Mouse (Mus musculus): ENCODE measurements around the gene Hmg20a. TPM values are rescaled to one million over a fixed set of nuclear protein-coding genes. Genes with fewer than 3 reads are reported as not detected.

Gene Hmg20a
- total and polyA plus RNA-seq, 3 experiments, result 10.9 to 58.2 (median 30.8) TPM

DNA sequence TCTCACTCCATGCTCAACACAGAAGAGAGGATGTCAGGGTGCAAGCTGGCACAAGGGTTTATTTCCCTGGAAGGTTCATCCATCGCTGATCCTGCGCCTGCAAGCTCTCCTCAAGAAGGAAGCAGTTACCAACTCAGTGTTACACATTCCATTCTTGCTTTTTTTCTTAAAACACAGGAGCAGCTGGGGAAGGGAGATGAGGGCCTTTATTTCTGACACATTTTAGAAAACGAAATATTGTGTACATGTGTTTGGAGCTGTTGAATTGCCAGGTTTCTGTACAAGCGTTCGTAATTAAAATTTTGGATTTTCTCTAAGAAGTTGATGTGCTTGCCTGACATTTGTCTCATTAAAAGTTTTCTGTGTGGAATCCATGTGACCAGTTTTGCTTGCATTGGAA is 78.2 kb downstream of the Hmg20a start:
- ATAC-seq (ENCODE audit: extremely low read depth, insufficient number of reproducible peaks, low FRiP score, poor library complexity, severe bottlenecking), result no peak
- peaks cover 59% of the 10 kb centered on the region for H3K36me3 ChIP-seq (replicated peaks)

DNA sequence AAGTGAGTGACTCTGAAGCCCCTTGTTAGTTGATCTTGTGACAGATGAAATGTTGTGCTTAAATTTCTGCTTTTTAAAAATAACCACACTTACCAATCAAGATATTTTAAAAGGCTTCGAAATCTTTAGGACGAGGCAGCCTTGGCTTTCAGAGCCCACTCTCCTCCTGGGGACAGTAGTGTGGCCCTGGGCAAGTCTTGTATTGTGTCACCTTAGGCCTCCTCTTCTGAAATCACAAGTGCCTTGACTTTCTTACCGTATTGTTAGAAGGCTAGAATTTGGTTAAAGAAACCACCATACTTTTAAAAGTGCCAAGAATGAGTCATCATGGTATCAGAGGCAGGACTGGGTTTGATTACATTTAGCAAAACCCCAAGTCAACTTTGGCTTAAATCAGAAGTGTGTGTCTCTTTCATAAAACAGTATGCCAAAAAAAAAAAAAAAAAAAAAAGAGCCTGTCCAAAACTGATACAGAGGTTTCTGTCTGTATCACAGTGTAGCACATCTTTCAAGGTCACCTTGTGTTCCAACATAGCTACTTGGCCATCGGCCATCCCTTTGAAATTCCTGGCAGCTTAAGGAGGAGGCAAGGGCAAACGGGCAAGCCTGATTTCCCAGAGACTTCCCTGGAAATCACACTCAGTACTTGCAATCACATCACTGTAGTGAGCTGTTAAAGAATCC is 78.9 kb downstream of the Hmg20a start:
- no peak for TF ChIP-seq GATA1 (IDR thresholded peaks at IDR 0.05; ENCODE audit: borderline replicate concordance, low read length)
- no peak for TF ChIP-seq POLR2AphosphoS5 (IDR thresholded peaks at IDR 0.05; ENCODE audit: insufficient replicate concordance, low read depth, low read length)
- no peak for TF ChIP-seq GATA2 (IDR thresholded peaks at IDR 0.05; ENCODE audit: borderline replicate concordance, low read depth, low read length)
- no peak for TF ChIP-seq CTCF (IDR thresholded peaks at IDR 0.05; ENCODE audit: low read depth, low read length)
- no peak for TF ChIP-seq TAL1 (conservative IDR thresholded peaks at IDR 0.05; ENCODE audit: low read depth, low read length)
- no peak overlapping the region for H3K4me3 ChIP-seq (ENCODE audit: low read depth, low read length)
- H3K36me3 ChIP-seq (replicated peaks), result peaks cover 52% of the 10 kb centered on the region
- 0 out of 2 replicates have a peak, but pooled peaks cover under 1% of the 10 kb centered on the region for H3K27me3 ChIP-seq (ENCODE audit: insufficient read depth, low read length)
- H3K4me1 ChIP-seq (ENCODE audit: insufficient read depth, low read depth, low read length), result no peaks in the 10 kb centered on the region; the same call in 1 of the 2 replicates
- no peak for DNase-seq (ENCODE audit: low spot score)
- H3K9me3 ChIP-seq (replicated peaks), result no peaks in the 10 kb centered on the region
- ATAC-seq (ENCODE audit: extremely low read depth, insufficient number of reproducible peaks, low FRiP score, poor library complexity, severe bottlenecking), result no peak

More for the DNA sequence above, 78.2 kb downstream of the Hmg20a start:
- no peaks in the 10 kb centered on the region for H3K4me1 ChIP-seq (ENCODE audit: insufficient read depth, low read depth, low read length)
- no peak for DNase-seq (ENCODE audit: low spot score)
- TF ChIP-seq TAL1 (conservative IDR thresholded peaks at IDR 0.05; ENCODE audit: low read depth, low read length) (no peak), POLR2AphosphoS5 (IDR thresholded peaks at IDR 0.05; ENCODE audit: insufficient replicate concordance, low read depth, low read length) (no peak), GATA2 (IDR thresholded peaks at IDR 0.05; ENCODE audit: borderline replicate concordance, low read depth, low read length) (no peak), CTCF (IDR thresholded peaks at IDR 0.05; ENCODE audit: low read depth, low read length) (no peak), GATA1 (IDR thresholded peaks at IDR 0.05; ENCODE audit: borderline replicate concordance, low read length) (no peak)
- H3K9me3 ChIP-seq (replicated peaks), result no peaks in the 10 kb centered on the region
- H3K4me3 ChIP-seq (ENCODE audit: low read depth, low read length), result no peak overlapping the region
- no peaks in the 10 kb centered on the region for H3K27me3 ChIP-seq (ENCODE audit: insufficient read depth, low read length)

DNA sequence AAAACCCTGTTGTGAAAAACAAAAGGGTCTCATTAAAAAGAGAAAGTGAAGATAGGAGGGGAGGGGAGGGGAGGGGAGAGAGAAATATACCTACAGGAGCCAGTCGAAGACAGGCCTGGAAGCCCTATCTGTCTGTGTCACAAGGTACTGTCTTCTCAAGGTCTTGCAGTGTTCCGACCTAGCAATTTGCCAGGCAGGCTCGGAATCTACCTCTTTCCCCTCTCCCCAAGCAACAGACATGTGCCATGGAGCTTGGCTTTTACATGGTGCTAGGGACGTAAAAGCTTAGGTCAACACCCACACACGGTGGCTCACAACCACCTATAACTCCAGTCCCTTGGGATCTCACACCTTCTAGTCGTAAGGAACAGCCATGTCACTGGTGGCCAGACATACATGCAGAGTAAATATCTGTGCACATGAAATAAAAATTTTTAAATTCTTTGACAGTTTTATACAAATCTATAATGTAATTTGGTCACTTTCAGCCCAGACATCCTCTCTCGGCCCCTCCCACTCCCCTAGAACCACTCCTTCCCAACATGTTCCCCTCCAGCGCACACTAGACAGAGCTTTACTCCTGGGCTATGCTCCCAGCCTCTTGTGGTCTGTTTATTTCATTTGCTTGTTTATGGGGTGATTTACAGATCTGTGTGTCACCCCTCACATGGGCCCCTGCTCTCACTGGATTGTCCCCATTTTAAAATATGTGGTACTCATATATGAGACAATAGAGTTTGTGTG is 81.1 kb downstream of the Hmg20a start:
- Histone ChIP-seq H3K4me1 (ENCODE audit: insufficient read depth, low read depth, low read length) (no peaks in the 10 kb centered on the region; the same call in 1 of the 2 replicates), H3K27me3 (ENCODE audit: insufficient read depth, low read length) (peaks cover 8% of the 10 kb centered on the region), H3K9me3 (replicated peaks) (no peaks in the 10 kb centered on the region), H3K36me3 (replicated peaks) (peaks cover 33% of the 10 kb centered on the region), H3K4me3 (ENCODE audit: low read depth, low read length) (no peak overlapping the region)
- no peak for DNase-seq (ENCODE audit: low spot score)
- ATAC-seq (ENCODE audit: extremely low read depth, insufficient number of reproducible peaks, low FRiP score, poor library complexity, severe bottlenecking), result no peak
- TF ChIP-seq GATA1 (IDR thresholded peaks at IDR 0.05; ENCODE audit: borderline replicate concordance, low read length), result no peak
- no peak for TF ChIP-seq CTCF (IDR thresholded peaks at IDR 0.05; ENCODE audit: low read depth, low read length)
- TF ChIP-seq GATA2 (IDR thresholded peaks at IDR 0.05; ENCODE audit: borderline replicate concordance, low read depth, low read length), result no peak
- no peak for TF ChIP-seq TAL1 (conservative IDR thresholded peaks at IDR 0.05; ENCODE audit: low read depth, low read length)
- no peak for TF ChIP-seq POLR2AphosphoS5 (IDR thresholded peaks at IDR 0.05; ENCODE audit: insufficient replicate concordance, low read depth, low read length)

DNA sequence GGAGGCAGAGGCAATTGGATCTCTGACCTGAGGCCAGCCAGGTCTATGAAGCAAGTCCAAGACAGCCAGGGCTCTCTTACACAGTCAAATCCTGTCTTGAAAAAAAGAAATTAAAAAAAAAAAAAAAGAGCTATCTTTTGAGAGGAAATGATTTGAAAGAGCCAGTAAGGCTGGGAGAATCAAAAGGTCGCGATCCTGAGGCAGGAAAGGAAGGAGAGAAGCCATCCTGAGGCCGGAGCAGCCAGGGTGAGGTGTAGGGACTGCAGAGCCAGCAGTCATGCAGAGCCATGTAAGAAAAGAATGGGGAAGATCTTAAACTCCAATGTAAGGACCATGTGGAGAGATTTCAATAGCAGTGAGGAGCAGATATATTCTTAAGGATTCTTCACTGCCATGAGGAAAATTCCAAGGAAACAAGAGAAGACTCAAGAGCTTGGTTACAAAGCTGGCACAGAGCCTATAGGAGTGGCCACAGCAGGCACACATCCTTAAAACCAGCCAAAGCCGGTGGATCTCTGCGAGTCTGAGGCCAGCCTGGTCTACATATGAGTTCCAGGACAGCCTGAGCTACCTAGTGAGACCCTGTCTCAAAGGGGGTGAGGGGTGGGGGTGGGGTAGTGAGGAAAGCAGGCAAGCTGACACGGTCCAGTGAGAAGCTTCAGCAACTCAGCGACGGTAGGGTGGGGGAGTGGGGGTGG is 82.6 kb downstream of the Hmg20a start:
- ATAC-seq (ENCODE audit: extremely low read depth, insufficient number of reproducible peaks, low FRiP score, poor library complexity, severe bottlenecking) (no peak), DNase-seq (ENCODE audit: low spot score) (no peak)
- H3K4me1 ChIP-seq (ENCODE audit: insufficient read depth, low read depth, low read length), result peaks cover 4% of the 10 kb centered on the region
- no peaks in the 10 kb centered on the region for H3K9me3 ChIP-seq (replicated peaks)
- no peak overlapping the region for H3K4me3 ChIP-seq (ENCODE audit: low read depth, low read length)
- H3K36me3 ChIP-seq (replicated peaks), result peaks cover 18% of the 10 kb centered on the region
- peaks cover 14% of the 10 kb centered on the region for H3K27me3 ChIP-seq (ENCODE audit: insufficient read depth, low read length)
- no peak for TF ChIP-seq TAL1 (conservative IDR thresholded peaks at IDR 0.05; ENCODE audit: low read depth, low read length)
- no peak for TF ChIP-seq CTCF (IDR thresholded peaks at IDR 0.05; ENCODE audit: low read depth, low read length)
- TF ChIP-seq GATA1 (IDR thresholded peaks at IDR 0.05; ENCODE audit: borderline replicate concordance, low read length), result no peak

DNA sequence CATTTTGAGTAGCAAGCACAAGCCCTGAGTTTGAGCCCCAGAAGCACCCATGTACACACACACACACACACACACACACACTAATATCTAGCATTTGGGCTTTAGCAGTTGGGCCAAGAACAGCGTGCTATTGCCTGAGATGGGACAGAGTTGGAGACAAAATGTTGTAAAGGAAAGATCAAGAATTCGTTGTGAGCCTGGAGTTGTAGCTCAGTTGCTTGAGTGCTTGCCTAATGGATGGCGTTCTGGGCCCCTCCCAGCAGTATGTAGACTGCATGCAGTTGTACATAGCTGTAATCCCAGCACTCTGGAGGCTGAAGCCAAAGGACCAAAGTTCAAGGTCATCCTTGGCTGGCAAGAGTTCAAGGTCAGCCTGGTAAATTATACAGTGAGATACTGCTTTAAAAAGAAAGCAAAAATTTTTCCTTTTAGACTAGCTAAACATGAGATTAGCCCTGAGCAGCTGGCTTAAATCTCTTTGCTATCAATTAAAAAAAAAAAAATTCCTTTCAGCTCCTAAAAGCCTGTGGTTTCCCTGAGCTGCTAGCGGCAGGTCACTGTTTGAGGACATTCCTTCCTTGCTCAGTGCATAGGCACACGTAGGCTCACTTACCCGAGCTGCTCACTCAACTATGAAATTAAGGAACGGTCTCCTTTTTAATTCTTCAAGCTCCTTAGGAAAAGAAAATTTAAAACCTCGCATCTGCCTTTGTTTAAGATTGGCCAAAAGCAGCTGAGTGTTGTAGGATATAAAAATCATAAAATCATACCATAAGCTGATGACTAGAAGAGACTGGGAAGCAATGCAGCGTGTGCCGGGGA is 83.5 kb downstream of the Hmg20a start:
- peaks cover 19% of the 10 kb centered on the region for H3K27me3 ChIP-seq (ENCODE audit: insufficient read depth, low read length)
- H3K4me3 ChIP-seq (ENCODE audit: low read depth, low read length), result no peak overlapping the region
- DNase-seq (ENCODE audit: low spot score) (no peak), ATAC-seq (ENCODE audit: extremely low read depth, insufficient number of reproducible peaks, low FRiP score, poor library complexity, severe bottlenecking) (no peak)
- H3K36me3 ChIP-seq (replicated peaks), result peaks cover 11% of the 10 kb centered on the region
- H3K9me3 ChIP-seq (replicated peaks), result no peaks in the 10 kb centered on the region
- TF ChIP-seq CTCF (IDR thresholded peaks at IDR 0.05; ENCODE audit: low read depth, low read length) (no peak), POLR2AphosphoS5 (IDR thresholded peaks at IDR 0.05; ENCODE audit: insufficient replicate concordance, low read depth, low read length) (no peak), GATA2 (IDR thresholded peaks at IDR 0.05; ENCODE audit: borderline replicate concordance, low read depth, low read length) (no peak), GATA1 (IDR thresholded peaks at IDR 0.05; ENCODE audit: borderline replicate concordance, low read length) (no peak), TAL1 (conservative IDR thresholded peaks at IDR 0.05; ENCODE audit: low read depth, low read length) (no peak)
- peaks cover 12% of the 10 kb centered on the region for H3K4me1 ChIP-seq (ENCODE audit: insufficient read depth, low read depth, low read length)
